Mouse (Mus musculus): ENCODE data around the gene Irf1. TPM values are rescaled to one million over a fixed set of nuclear protein-coding genes. Genes with fewer than 3 reads are reported as not detected.

Irf1 gene
- polyA plus RNA-seq, 1 experiment from 2014 or later = 105 TPM

- DNase-seq (ENCODE audit: low spot score) = no peak
Measured at GRCm38 (mm10) chr11:53759545-53760406, 10.0 kb upstream of the Irf1 start.

- DNase-seq (ENCODE audit: low spot score) = no peak
Measured at GRCm38 (mm10) chr11:53761284-53761683, 8.5 kb upstream of the Irf1 start.

GRCm38 (mm10) chr11:53761822-53762221 lies 8.0 kb upstream of the Irf1 start:
- no peak for DNase-seq (ENCODE audit: low spot score)

GRCm38 (mm10) chr11:53762426-53762825 lies 7.4 kb upstream of the Irf1 start:
- DNase-seq (ENCODE audit: low spot score) = no peak

GRCm38 (mm10) chr11:53762827-53763495 lies 6.9 kb upstream of the Irf1 start:
- peak; percentile 54 for DNase-seq (ENCODE audit: low spot score)

GRCm38 (mm10) chr11:53763496-53764140 lies 6.2 kb upstream of the Irf1 start:
- DNase-seq (ENCODE audit: low spot score) = peak; percentile 91

- no peak for DNase-seq (ENCODE audit: low spot score)
Measured at GRCm38 (mm10) chr11:53764581-53764980, 5.2 kb upstream of the Irf1 start.

GRCm38 (mm10) chr11:53768422-53769184 lies 1.2 kb upstream of the Irf1 start:
- DNase-seq (ENCODE audit: low spot score) = no peak

- DNase-seq (ENCODE audit: low spot score) = no peak
Measured at GRCm38 (mm10) chr11:53769185-53769576, 633 bp upstream of the Irf1 start.

- peak; percentile 71 for DNase-seq (ENCODE audit: low spot score)
Measured at GRCm38 (mm10) chr11:53770125-53770791, 444 bp downstream of the Irf1 start.

GRCm38 (mm10) chr11:53771001-53771744 lies 1.4 kb downstream of the Irf1 start:
- DNase-seq (ENCODE audit: low spot score) = no peak

GRCm38 (mm10) chr11:53772536-53772935 lies 2.7 kb downstream of the Irf1 start:
- DNase-seq (ENCODE audit: low spot score) = no peak

GRCm38 (mm10) chr11:53773087-53773486 lies 3.3 kb downstream of the Irf1 start, which contains the start of gene Gm17334:
Gene Gm17334 (minus strand): TSS chr11:53773187.
- no peak for DNase-seq (ENCODE audit: low spot score)

- DNase-seq (ENCODE audit: low spot score) = no peak
Measured at GRCm38 (mm10) chr11:53773641-53774360, 4.0 kb downstream of the Irf1 start.

GRCm38 (mm10) chr11:53774659-53775255 lies 4.9 kb downstream of the Irf1 start:
- no peak for DNase-seq (ENCODE audit: low spot score)

GRCm38 (mm10) chr11:53777736-53778135 lies 7.9 kb downstream of the Irf1 start:
- no peak for DNase-seq (ENCODE audit: low spot score)

- DNase-seq (ENCODE audit: low spot score) = no peak
Measured at GRCm38 (mm10) chr11:53778455-53778854, 8.6 kb downstream of the Irf1 start.

GRCm38 (mm10) chr11:53779808-53780207 lies 10.0 kb downstream of the Irf1 start:
- DNase-seq (ENCODE audit: low spot score) = no peak

GRCm38 (mm10) chr11:53780262-53780661 lies 10.4 kb downstream of the Irf1 start:
- DNase-seq (ENCODE audit: low spot score) = no peak

Data from thymus, postnatal 0 days (tissue).